Comparison of ENCODE assay signal across 13 mouse cellular contexts in the genomic region with DNA sequence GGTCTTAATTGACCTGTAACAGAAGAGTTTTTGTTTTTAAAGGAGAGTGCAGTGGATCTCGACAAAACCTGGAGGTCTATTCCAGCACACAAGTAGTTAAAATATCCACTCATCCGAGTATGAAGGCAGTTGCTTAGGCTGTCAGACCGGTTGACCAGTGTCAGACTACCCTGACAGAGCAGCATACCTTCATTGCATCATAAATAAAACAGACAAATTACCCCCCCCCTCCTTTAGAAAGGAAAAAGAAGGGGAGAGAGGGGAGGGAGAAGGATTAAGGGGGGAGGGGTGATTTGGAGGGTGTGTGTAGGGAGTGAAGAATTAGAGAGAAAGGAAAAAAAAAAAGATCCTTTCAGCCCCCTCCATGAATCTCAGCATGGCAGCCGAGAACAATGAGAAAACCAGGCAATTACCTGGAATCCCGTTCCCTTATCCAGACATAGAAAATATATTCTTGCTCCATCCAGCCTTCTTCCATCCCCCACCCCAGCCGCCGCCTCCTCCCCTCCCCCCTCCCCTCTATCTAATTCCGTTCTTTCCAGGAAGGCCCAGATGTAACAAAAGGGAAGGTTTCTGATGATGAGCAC.
A peak's percentile ranks its signal among the peaks of the same experiment; 100 is the strongest.
DNase-seq lines count a peak whose midpoint lies in the region; ATAC-seq lines count a peak whose summit lies in the region.
"Had no signal": no experiment of that assay in that cellular context is flagged by ENCODE, and none has a peak within 500 bp of the region (broad histone marks: within the 10 kb centered on the region; RNA-seq: fewer than 3 reads in every experiment).

No protein-coding gene starts in this region.

- no peak for DNase-seq in kidney, postnatal 4 days
- DNase-seq in embryonic facial prominence, embryonic 11.5 days (ENCODE audit: low spot score), result peak; percentile 49
- DNase-seq in lung, postnatal 36 days, result peak; percentile 14
- DNase-seq in ovary, adult 18-20 months (ENCODE audit: low spot score), result no peak
- no peak for DNase-seq in left cerebral cortex, postnatal 25 days (ENCODE audit: low spot score in 2 of 2)
- no peak for DNase-seq in thymus, postnatal 4 days
- DNase-seq: layer of hippocampus, adult 9-11 months; right cerebral cortex, postnatal 25 days had no signal

- no peak overlapping the region for H3K27ac ChIP-seq in kidney, embryonic 14.5 days (ENCODE audit: low read depth, low read length)
- H3K27ac ChIP-seq in embryonic facial prominence, embryonic 11.5 days (replicated peaks; ENCODE audit: low read depth, low read length), result no peak overlapping the region
- H3K27ac ChIP-seq in forebrain, embryonic 13.5 days, result peak overlapping the region; percentile 69
- H3K27ac ChIP-seq: liver, embryonic 12.5 days had no signal

- H3K27me3 ChIP-seq in kidney, embryonic 14.5 days (ENCODE audit: control insufficient read depth, insufficient read depth, low read length), result no peaks in the 10 kb centered on the region
- no peaks in the 10 kb centered on the region for H3K27me3 ChIP-seq in embryonic facial prominence, embryonic 11.5 days (ENCODE audit: control insufficient read depth, insufficient read depth, low read length)
- H3K27me3 ChIP-seq in forebrain, embryonic 13.5 days, result peaks cover 45% of the 10 kb centered on the region
- H3K27me3 ChIP-seq: CH12.LX; embryonic facial prominence, embryonic 15.5 days had no signal

- peak; percentile 48; the same call in 1 of the 2 replicates for ATAC-seq in kidney, embryonic 14.5 days (ENCODE audit: low FRiP score, low TSS enrichment)
- no peak for ATAC-seq in embryonic facial prominence, embryonic 11.5 days (replicated peaks; ENCODE audit: insufficient number of reproducible peaks, low FRiP score, low TSS enrichment, low read depth)
- ATAC-seq in forebrain, embryonic 13.5 days, result peak; percentile 30; the same call in 1 of the 2 replicates
- ATAC-seq: liver, embryonic 12.5 days had no signal

- peaks cover 16% of the 10 kb centered on the region; the same call in 1 of the 2 replicates for H3K4me1 ChIP-seq in kidney, embryonic 14.5 days (ENCODE audit: control insufficient read depth, insufficient read depth, low read length)
- peaks cover 9% of the 10 kb centered on the region for H3K4me1 ChIP-seq in embryonic facial prominence, embryonic 11.5 days (ENCODE audit: control insufficient read depth, insufficient read depth, low read length)
- peaks cover 25% of the 10 kb centered on the region for H3K4me1 ChIP-seq in forebrain, embryonic 13.5 days

- intact Hi-C loops in left cerebral cortex, postnatal 25 days (cut with DNase I), result no loop called here

- H3K4me3 ChIP-seq in kidney, embryonic 14.5 days (ENCODE audit: low read length), result no peak overlapping the region
- no peak overlapping the region for H3K4me3 ChIP-seq in embryonic facial prominence, embryonic 11.5 days (ENCODE audit: low read depth, low read length)
- no peak overlapping the region for H3K4me3 ChIP-seq in forebrain, embryonic 13.5 days
- H3K4me3 ChIP-seq: embryonic facial prominence, embryonic 15.5 days; liver, embryonic 12.5 days had no signal

- H3K9me3 ChIP-seq in kidney, embryonic 14.5 days (ENCODE audit: control insufficient read depth, low read length), result no peaks in the 10 kb centered on the region
- no peaks in the 10 kb centered on the region for H3K9me3 ChIP-seq in embryonic facial prominence, embryonic 11.5 days (replicated peaks; ENCODE audit: control insufficient read depth, low read length)
- H3K9me3 ChIP-seq in forebrain, embryonic 13.5 days (replicated peaks), result no peaks in the 10 kb centered on the region
- H3K9me3 ChIP-seq: embryonic facial prominence, embryonic 15.5 days; liver, embryonic 12.5 days had no signal

- 3% methylated on average over 8 of the region's 8 CpGs for WGBS in kidney, embryonic 14.5 days
- 5% methylated on average over 8 of the region's 8 CpGs for WGBS in embryonic facial prominence, embryonic 11.5 days
- WGBS in forebrain, embryonic 13.5 days, result 2% methylated on average over 8 of the region's 8 CpGs

- H3K4me2 ChIP-seq in kidney, embryonic 14.5 days (replicated peaks; ENCODE audit: low read depth, low read length), result peak overlapping the region; percentile 5; the same call in 1 of the 2 replicates
- H3K4me2 ChIP-seq in embryonic facial prominence, embryonic 11.5 days (ENCODE audit: low read depth, low read length), result no peak overlapping the region
- peak overlapping the region; percentile 16; the same call in 1 of the 2 replicates for H3K4me2 ChIP-seq in forebrain, embryonic 13.5 days
- H3K4me2 ChIP-seq: embryonic facial prominence, embryonic 15.5 days; liver, embryonic 12.5 days had no signal

- no peak overlapping the region for H3K9ac ChIP-seq in kidney, embryonic 14.5 days (ENCODE audit: low read depth, low read length)
- H3K9ac ChIP-seq in embryonic facial prominence, embryonic 11.5 days (replicated peaks; ENCODE audit: low read length), result no peak overlapping the region
- H3K9ac ChIP-seq in forebrain, embryonic 13.5 days, result no peak overlapping the region
- H3K9ac ChIP-seq: embryonic facial prominence, embryonic 15.5 days; liver, embryonic 12.5 days had no signal

- no peaks in the 10 kb centered on the region for H3K36me3 ChIP-seq in kidney, embryonic 14.5 days (ENCODE audit: control insufficient read depth, insufficient read depth, low read length)
- H3K36me3 ChIP-seq in embryonic facial prominence, embryonic 11.5 days (replicated peaks; ENCODE audit: control insufficient read depth, insufficient read depth, low read depth, low read length), result no peaks in the 10 kb centered on the region
- no peaks in the 10 kb centered on the region for H3K36me3 ChIP-seq in forebrain, embryonic 13.5 days (ENCODE audit: poor library complexity, severe bottlenecking)
- H3K36me3 ChIP-seq: embryonic facial prominence, embryonic 15.5 days; liver, embryonic 12.5 days had no signal

Comparison
In these comparisons a context has a peak if more than half of its experiments do, and no peak if none do; other contexts are left out.
1. DNase-seq: peak in embryonic facial prominence, embryonic 11.5 days (single experiment) and lung, postnatal 36 days (single experiment); none in kidney, postnatal 4 days (0 of 2), ovary, adult 18-20 months (single experiment), left cerebral cortex, postnatal 25 days (0 of 2) and thymus, postnatal 4 days (single experiment).